Mouse (Mus musculus): ENCODE data around the gene Slc2a8.

DNA sequence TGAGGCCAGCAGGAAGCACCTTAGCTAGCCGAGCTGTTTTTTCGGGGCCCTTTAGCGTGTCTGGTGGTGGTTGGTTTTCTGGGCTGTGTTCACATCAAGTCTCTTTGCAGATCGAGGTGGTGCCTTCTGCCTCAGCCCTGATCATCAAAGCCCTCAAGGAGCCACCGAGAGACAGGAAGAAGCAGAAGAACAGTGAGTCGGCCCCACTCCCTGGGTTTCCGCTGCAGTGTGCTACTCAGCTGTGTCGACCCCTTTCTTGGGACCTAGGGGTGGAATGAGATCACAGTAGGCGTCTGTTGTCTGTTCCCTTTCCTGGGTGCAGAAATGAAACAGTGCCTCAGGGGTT is 19.0 kb downstream of the Slc2a8 start:
- no peak for TF ChIP-seq POLR2A (IDR thresholded peaks at IDR 0.05; ENCODE audit: borderline replicate concordance, control insufficient read depth, low read depth, low read length)
- no peak for TF ChIP-seq CTCF (IDR thresholded peaks at IDR 0.05; ENCODE audit: control insufficient read depth, insufficient read depth, low read length)

Data from bone marrow, adult 2 months (tissue).